Mouse (Mus musculus) kidney, embryonic 14.5 days (tissue): ENCODE measurements at regions not wholly inside any gene's neighbourhood (a gene's known extent, or its start where the extent isn't known, plus 50 kb on each side); places are given as distances from the start of the nearest gene placed in this dataset.

Experiments
- ATAC-seq: fragments of 200-750 bp; cut with Nextera tagmentation; 2 replicates; pipeline ENCODE4 v1.8.0; 2017; ENCODE audit warnings: moderate number of reproducible peaks, mild to moderate bottlenecking, moderate TSS enrichment, moderate library complexity; ENCODE audit not compliant: low FRiP score, low TSS enrichment
- H3K27ac ChIP-seq: fragments of 300-500 bp; sonication (generic); 2 replicates; pipeline ENCODE4 v1.5.1; 2014; ENCODE audit warnings: low read depth, mild to moderate bottlenecking, low read length, moderate library complexity, mixed read lengths
- H3K27me3 ChIP-seq: fragments of 300-500 bp; sonication (generic); 2 replicates; pipeline ENCODE4 v1.6.1; 2014; ENCODE audit warnings: mild to moderate bottlenecking, low read length; ENCODE audit not compliant: control insufficient read depth, insufficient read depth
- H3K36me3 ChIP-seq: fragments of 300-500 bp; sonication (generic); 2 replicates; pipeline ENCODE4 v1.6.1; 2014; ENCODE audit warnings: low read length, mixed read lengths; ENCODE audit not compliant: control insufficient read depth, insufficient read depth
- H3K4me1 ChIP-seq: fragments of 300-500 bp; sonication (generic); 2 replicates; pipeline ENCODE4 v1.6.1; 2014; ENCODE audit warnings: low read length, mixed read lengths; ENCODE audit not compliant: control insufficient read depth, insufficient read depth
- H3K4me2 ChIP-seq: fragments of 300-500 bp; sonication (generic); replicated peaks from 2 replicates; pipeline ENCODE4 v1.6.1; 2014; ENCODE audit warnings: low read depth, mild to moderate bottlenecking, low read length
- H3K4me3 ChIP-seq: fragments of 300-500 bp; sonication (generic); 2 replicates; pipeline ENCODE4 v1.5.1; 2014; ENCODE audit warnings: mild to moderate bottlenecking, low read length
- H3K9ac ChIP-seq: fragments of 300-500 bp; sonication (generic); 2 replicates; pipeline ENCODE4 v1.6.1; 2014; ENCODE audit warnings: low read depth, mild to moderate bottlenecking, low read length, moderate library complexity
- H3K9me3 ChIP-seq: fragments of 300-500 bp; sonication (generic); 2 replicates; pipeline ENCODE4 v1.6.1; 2016; ENCODE audit warnings: low read length; ENCODE audit not compliant: control insufficient read depth
- WGBS: fragments of 180-500 bp; shearing (Covaris S2); extraction: QIAGEN DNeasy Blood & Tissue Kit; methylation state at CpG from one replicate; pipeline ENCODE4 v1.1.7; 2014; 5-methylcytosine and 5-hydroxymethylcytosine counted together

- Histone ChIP-seq H3K27me3 (no peaks in the 10 kb centered on the region), H3K27ac (no peak overlapping the region), H3K4me3 (no peak overlapping the region), H3K36me3 (no peaks in the 10 kb centered on the region), H3K9me3 (no peaks in the 10 kb centered on the region), H3K4me2 (no peak overlapping the region), H3K9ac (no peak overlapping the region), H3K4me1 (no peaks in the 10 kb centered on the region)
- ATAC-seq, result no peak
- 62% methylated on average over 6 of the region's 6 CpGs for WGBS
These were observed 379.1 kb downstream of the Tbc1d22a start for GRCm38 (mm10) chr15:86593404-86593803.

- H3K4me3 ChIP-seq, result no peak overlapping the region
- no peaks in the 10 kb centered on the region for H3K27me3 ChIP-seq
- H3K27ac ChIP-seq, result no peak overlapping the region
- H3K36me3 ChIP-seq, result no peaks in the 10 kb centered on the region
- no peak for ATAC-seq
- no peak overlapping the region for H3K9ac ChIP-seq
- no peaks in the 10 kb centered on the region for H3K9me3 ChIP-seq
- H3K4me2 ChIP-seq, result no peak overlapping the region
- no peaks in the 10 kb centered on the region for H3K4me1 ChIP-seq
These were observed 392.2 kb downstream of the Tbc1d22a start for GRCm38 (mm10) chr15:86606411-86606810.

- Histone ChIP-seq H3K27me3 (no peaks in the 10 kb centered on the region), H3K4me2 (no peak overlapping the region), H3K9me3 (no peaks in the 10 kb centered on the region), H3K9ac (no peak overlapping the region), H3K4me1 (no peaks in the 10 kb centered on the region), H3K36me3 (no peaks in the 10 kb centered on the region), H3K27ac (no peak overlapping the region), H3K4me3 (no peak overlapping the region)
- 57% methylated on average over 6 of the region's 6 CpGs for WGBS
- ATAC-seq, result no peak
These were observed 395.4 kb downstream of the Tbc1d22a start for GRCm38 (mm10) chr15:86609692-86610091.

- peak; percentile 49; the same call in 1 of the 2 replicates for ATAC-seq
- H3K27ac ChIP-seq, result no peak overlapping the region
These were observed 417.1 kb downstream of the Tbc1d22a start for GRCm38 (mm10) chr15:86631376-86631775.

GRCm38 (mm10) chr15:86645244-86645643 lies 431.0 kb downstream of the Tbc1d22a start:
- WGBS, result 43% methylated on average over 9 of the region's 9 CpGs
- H3K9me3 ChIP-seq, result no peaks in the 10 kb centered on the region
- H3K36me3 ChIP-seq, result no peaks in the 10 kb centered on the region
- H3K4me1 ChIP-seq, result no peaks in the 10 kb centered on the region
- no peak overlapping the region for H3K4me2 ChIP-seq
- no peak overlapping the region for H3K27ac ChIP-seq
- peak; percentile 64; the same call in 1 of the 2 replicates for ATAC-seq
- H3K27me3 ChIP-seq, result no peaks in the 10 kb centered on the region
- no peak overlapping the region for H3K4me3 ChIP-seq
- no peak overlapping the region for H3K9ac ChIP-seq

More at GRCm38 (mm10) chr15:86631376-86631775, 417.1 kb downstream of the Tbc1d22a start:
- Histone ChIP-seq H3K9me3 (no peaks in the 10 kb centered on the region), H3K36me3 (no peaks in the 10 kb centered on the region), H3K4me3 (no peak overlapping the region), H3K4me2 (no peak overlapping the region), H3K9ac (no peak overlapping the region), H3K4me1 (no peaks in the 10 kb centered on the region), H3K27me3 (no peaks in the 10 kb centered on the region)
- WGBS, result 26% methylated on average over 5 of the region's 5 CpGs

GRCm38 (mm10) chr15:86648131-86648530 lies 433.9 kb downstream of the Tbc1d22a start:
- no peak overlapping the region for H3K27ac ChIP-seq
- no peaks in the 10 kb centered on the region for H3K9me3 ChIP-seq
- H3K4me2 ChIP-seq, result no peak overlapping the region
- no peak overlapping the region for H3K9ac ChIP-seq
- no peaks in the 10 kb centered on the region for H3K27me3 ChIP-seq
- H3K4me3 ChIP-seq, result no peak overlapping the region
- no peaks in the 10 kb centered on the region for H3K36me3 ChIP-seq
- 60% methylated on average over 3 of the region's 3 CpGs for WGBS
- no peak for ATAC-seq
- H3K4me1 ChIP-seq, result no peaks in the 10 kb centered on the region

GRCm38 (mm10) chr15:86673096-86673520 lies 458.8 kb downstream of the Tbc1d22a start:
- Histone ChIP-seq H3K4me2 (no peak overlapping the region), H3K27me3 (no peaks in the 10 kb centered on the region), H3K36me3 (no peaks in the 10 kb centered on the region), H3K27ac (no peak overlapping the region), H3K4me1 (no peaks in the 10 kb centered on the region), H3K9me3 (no peaks in the 10 kb centered on the region), H3K4me3 (no peak overlapping the region), H3K9ac (no peak overlapping the region)
- WGBS, result 30% methylated on average over 9 of the region's 9 CpGs
- no peak for ATAC-seq

GRCm38 (mm10) chr15:86677016-86677415 lies 462.8 kb downstream of the Tbc1d22a start:
- no peak for ATAC-seq
- H3K27me3 ChIP-seq, result no peaks in the 10 kb centered on the region
- no peaks in the 10 kb centered on the region for H3K36me3 ChIP-seq
- WGBS, result 61% methylated on average over 7 of the region's 7 CpGs
- H3K9ac ChIP-seq, result no peak overlapping the region
- H3K27ac ChIP-seq, result no peak overlapping the region
- no peak overlapping the region for H3K4me2 ChIP-seq
- H3K9me3 ChIP-seq, result no peaks in the 10 kb centered on the region
- no peak overlapping the region for H3K4me3 ChIP-seq
- no peaks in the 10 kb centered on the region for H3K4me1 ChIP-seq

- H3K4me2 ChIP-seq, result no peak overlapping the region
- no peaks in the 10 kb centered on the region for H3K36me3 ChIP-seq
- H3K27me3 ChIP-seq, result no peaks in the 10 kb centered on the region
- no peak overlapping the region for H3K9ac ChIP-seq
- ATAC-seq, result no peak
- no peak overlapping the region for H3K27ac ChIP-seq
- H3K9me3 ChIP-seq, result no peaks in the 10 kb centered on the region
- no peak overlapping the region for H3K4me3 ChIP-seq
- H3K4me1 ChIP-seq, result no peaks in the 10 kb centered on the region
- WGBS, result 93% methylated on average over 12 of the region's 12 CpGs
These were observed 468.8 kb downstream of the Tbc1d22a start for GRCm38 (mm10) chr15:86683081-86683480.
